Mouse (Mus musculus) lung, adult 2 months (tissue): ENCODE measurements at regions not wholly inside any gene's neighbourhood (a gene's known extent, or its start where the extent isn't known, plus 50 kb on each side); places are given as distances from the start of the nearest gene placed in this dataset.

ENCODE experiments used
- CTCF ChIP-seq: fragments of 200-500 bp; IDR thresholded peaks from 2 replicates; pipeline ENCODE4 v1.5.1; 2011; ENCODE audit warnings: mild to moderate bottlenecking, low read length, control low read depth; ENCODE audit not compliant: insufficient read depth
- POLR2A ChIP-seq: fragments of 200-500 bp; IDR thresholded peaks from 2 replicates; pipeline ENCODE4 v1.6.1; 2011; ENCODE audit warnings: low read depth, mild to moderate bottlenecking, control low read depth, low read length, borderline replicate concordance; ENCODE audit errors: extremely low read depth

DNA sequence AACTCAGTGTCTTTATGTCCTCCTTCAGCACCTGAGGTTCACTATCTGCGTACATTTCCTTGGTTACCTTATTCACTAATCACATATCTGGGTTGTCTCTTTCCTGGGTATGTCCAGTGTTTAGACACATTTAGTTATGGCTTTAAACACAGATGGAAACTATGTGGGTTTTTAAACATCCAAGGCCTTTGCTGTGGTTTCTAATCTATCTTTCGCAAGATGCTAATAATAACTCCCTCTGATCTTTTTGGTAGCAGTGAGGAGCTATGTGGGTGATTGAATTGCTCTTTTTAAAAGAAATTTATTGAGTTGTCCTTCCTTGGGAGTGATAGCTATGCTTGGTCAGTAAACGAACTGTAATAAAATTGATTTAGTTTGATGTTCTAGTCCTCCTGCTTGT, 89.7 kb upstream of the Tars start:
- TF ChIP-seq CTCF (no peak), POLR2A (no peak)
